Mouse (Mus musculus) MEL (cell line): ENCODE measurements around the gene Nfix. TPM values are rescaled to one million over a fixed set of nuclear protein-coding genes. Genes with fewer than 3 reads are reported as not detected.
"Not testable (repeated sequence)": the region's sequence is repeated elsewhere in the genome, so short reads cannot be mapped to it uniquely, and the experiment has no call there.

Experiments used
- DNase-seq: peaks from one replicate; pipeline ENCODE4 v3.0.0; 2011; ENCODE audit warnings: low read depth, low spot score
- H3K27ac ChIP-seq: 2 replicates; pipeline ENCODE4 v1.5.1; 2012; ENCODE audit warnings: low read depth, mild to moderate bottlenecking, control low read depth, low read length, moderate library complexity; ENCODE audit not compliant: control insufficient read depth
- H3K27me3 ChIP-seq, 2 experiments: fragments of 150-350 bp in 1 of 2; sonication (generic) in 1 of 2; 2 replicates each; pipeline ENCODE4 v1.6.1; 2012; ENCODE audit warnings: low read length in 2 of 2, mild to moderate bottlenecking in 2 of 2, improper control_type of control experiment in 1 of 2, moderate library complexity in 1 of 2; ENCODE audit not compliant: insufficient read depth in 2 of 2, control insufficient read depth in 1 of 2
- H3K36me3 ChIP-seq, 2 experiments: 2 replicates each; pipeline ENCODE4 v1.6.1; 2012 to 2014; ENCODE audit warnings: low read length in 2 of 2, improper control_type of control experiment in 1 of 2, inconsistent platforms in 1 of 2, mild to moderate bottlenecking in 1 of 2; ENCODE audit not compliant: insufficient read depth in 2 of 2, control insufficient read depth in 1 of 2
- H3K4me1 ChIP-seq, 2 experiments: fragments of 150-350 bp in 1 of 2; sonication (generic) in 1 of 2; 2 replicates each; pipeline ENCODE4 v1.6.1; 2012; ENCODE audit warnings: low read length in 2 of 2, improper control_type of control experiment in 1 of 2, mild to moderate bottlenecking in 1 of 2; ENCODE audit not compliant: insufficient read depth in 2 of 2, control insufficient read depth in 1 of 2
- H3K4me3 ChIP-seq, 2 experiments: fragments of 150-350 bp in 1 of 2; sonication (generic) in 1 of 2; 2 replicates each; pipeline ENCODE4 v1.5.1; 2012; ENCODE audit warnings: low read depth in 2 of 2, low read length in 2 of 2, mild to moderate bottlenecking in 2 of 2, moderate library complexity in 2 of 2, control low read depth in 1 of 2, improper control_type of control experiment in 1 of 2; ENCODE audit not compliant: control insufficient read depth in 1 of 2, insufficient read depth in 1 of 2
- H3K79me2 ChIP-seq: 2 replicates; pipeline ENCODE4 v1.6.1; 2012; ENCODE audit warnings: mild to moderate bottlenecking, low read length, moderate library complexity; ENCODE audit not compliant: control insufficient read depth, poor library complexity, insufficient read depth
- H3K9ac ChIP-seq: 2 replicates; pipeline ENCODE4 v1.6.1; 2012; ENCODE audit warnings: low read depth, mild to moderate bottlenecking, control low read depth, low read length, moderate library complexity; ENCODE audit not compliant: control insufficient read depth, poor library complexity, severe bottlenecking
- H3K9me3 ChIP-seq: fragments of 150-350 bp; sonication (generic); replicated peaks from 2 replicates; pipeline ENCODE4 v1.6.1; 2012; ENCODE audit warnings: mild to moderate bottlenecking, low read length, improper control_type of control experiment, moderate library complexity; ENCODE audit not compliant: insufficient read depth
- CHD1 ChIP-seq: IDR thresholded peaks from 2 replicates; pipeline ENCODE4 v1.6.1; 2012; ENCODE audit warnings: low read depth, mild to moderate bottlenecking, inconsistent platforms, low read length, improper control_type of control experiment
- ELF1 ChIP-seq: IDR thresholded peaks from 2 replicates; pipeline ENCODE4 v1.6.1; 2014; ENCODE audit warnings: low read depth, mild to moderate bottlenecking, inconsistent platforms, low read length, improper control_type of control experiment, moderate library complexity
- ETS1 ChIP-seq: IDR thresholded peaks from 2 replicates; pipeline ENCODE4 v1.6.1; 2012; ENCODE audit warnings: low read depth, mild to moderate bottlenecking, inconsistent platforms, low read length, improper control_type of control experiment, moderate library complexity
- GABPA ChIP-seq: IDR thresholded peaks from 2 replicates; pipeline ENCODE4 v1.6.1; 2012; ENCODE audit warnings: low read depth, mild to moderate bottlenecking, inconsistent platforms, low read length, improper control_type of control experiment, moderate library complexity
- HCFC1 ChIP-seq: IDR thresholded peaks from 2 replicates; pipeline ENCODE4 v1.6.1; 2012; ENCODE audit warnings: low read depth, mild to moderate bottlenecking, inconsistent platforms, low read length, improper control_type of control experiment, moderate library complexity
- KAT2A ChIP-seq: conservative IDR thresholded peaks from 2 replicates; pipeline ENCODE4 v1.6.1; 2012; ENCODE audit warnings: low read depth, low read length, improper control_type of control experiment, inconsistent platforms
- MAFK ChIP-seq: IDR thresholded peaks from 2 replicates; pipeline ENCODE4 v1.6.1; 2011; ENCODE audit warnings: low read depth, mild to moderate bottlenecking, low read length, improper control_type of control experiment, borderline replicate concordance
- MXI1 ChIP-seq: IDR thresholded peaks from 2 replicates; pipeline ENCODE4 v1.6.1; 2011; ENCODE audit warnings: mild to moderate bottlenecking, low read depth, low read length, improper control_type of control experiment
- MYB ChIP-seq: IDR thresholded peaks from 2 replicates; pipeline ENCODE4 v1.6.1; 2011; ENCODE audit warnings: mild to moderate bottlenecking, low read depth, low read length, improper control_type of control experiment
- MYC ChIP-seq: IDR thresholded peaks from 2 replicates; pipeline ENCODE4 v1.6.1; 2011; ENCODE audit warnings: low read depth, mild to moderate bottlenecking, low read length, improper control_type of control experiment, moderate library complexity
- NELFE ChIP-seq: IDR thresholded peaks from 2 replicates; pipeline ENCODE4 v1.6.1; 2011; ENCODE audit warnings: low read depth, low read length, improper control_type of control experiment
- POLR2AphosphoS5 ChIP-seq: IDR thresholded peaks from 2 replicates; pipeline ENCODE4 v1.6.1; 2012; ENCODE audit warnings: low read depth, borderline replicate concordance, mild to moderate bottlenecking, inconsistent platforms, low read length, moderate library complexity, mixed read lengths
- SMC3 ChIP-seq: IDR thresholded peaks from 2 replicates; pipeline ENCODE4 v1.6.1; 2011; ENCODE audit warnings: low read depth, low read length, improper control_type of control experiment
- TAL1 ChIP-seq: IDR thresholded peaks from 2 replicates; pipeline ENCODE4 v1.6.1; 2012; ENCODE audit warnings: mild to moderate bottlenecking, inconsistent platforms, low read length, moderate library complexity, mixed read lengths
- UBTF ChIP-seq: IDR thresholded peaks from 2 replicates; pipeline ENCODE4 v1.6.1; 2012; ENCODE audit warnings: low read depth, mild to moderate bottlenecking, inconsistent platforms, low read length, improper control_type of control experiment, moderate library complexity, borderline replicate concordance; ENCODE audit not compliant: insufficient read depth
- ZKSCAN1 ChIP-seq: IDR thresholded peaks from 2 replicates; pipeline ENCODE4 v1.6.1; 2012; ENCODE audit warnings: low read depth, mild to moderate bottlenecking, inconsistent platforms, low read length, improper control_type of control experiment, moderate library complexity
- ZMIZ1 ChIP-seq: IDR thresholded peaks from 2 replicates; pipeline ENCODE4 v1.6.1; 2012; ENCODE audit warnings: low read depth, mild to moderate bottlenecking, inconsistent platforms, low read length, improper control_type of control experiment, moderate library complexity
- polyA plus RNA-seq, 2 experiments: library from polyadenylated mRNA; stranded (reverse) in 1 of 2; unstranded in 1 of 2; fragments of >175 nt in 1 of 2; fragments of >200 nt in 1 of 2; gene quantifications; 2 replicates each; pipeline versions ENCODE4 v1.2.1 to v1.2.4; 2012; ENCODE audit warnings: low replicate concordance in 2 of 2, low read depth in 1 of 2; ENCODE audit not compliant: insufficient read length in 2 of 2, insufficient read depth in 1 of 2, missing spikeins in 1 of 2
- total RNA-seq: library from RNA; depleted of rRNA; stranded (reverse); fragments of 300-350 nt; gene quantifications from 2 replicates; pipeline ENCODE4 v1.2.3, GENCODE M21; 2012

The Nfix gene
- total and polyA plus RNA-seq, 3 experiments = 14.4 to 29.1 TPM; not detected in 1

- H3K4me1 ChIP-seq = no peaks in the 10 kb centered on the region
- peaks cover 0 to 17% of the 10 kb centered on the region in 2 experiments; a peak in 3 of 4 replicates for H3K36me3 ChIP-seq
- no peak overlapping the region for H3K4me3 ChIP-seq
- no peaks in the 10 kb centered on the region for H3K9me3 ChIP-seq
- no peak for TF ChIP-seq CHD1
- TF ChIP-seq ZMIZ1 = no peak
- no peak for TF ChIP-seq MYB
- no peak for TF ChIP-seq UBTF
- no peak for TF ChIP-seq TAL1
- no peak for TF ChIP-seq MAFK
- no peak for TF ChIP-seq ELF1
- no peak for TF ChIP-seq ETS1
- TF ChIP-seq KAT2A = no peak
- no peak for TF ChIP-seq SMC3
- TF ChIP-seq NELFE = no peak
- TF ChIP-seq ZKSCAN1 = no peak
- TF ChIP-seq MYC = no peak
- TF ChIP-seq MXI1 = no peak
- no peak for TF ChIP-seq GABPA
- TF ChIP-seq POLR2AphosphoS5 = no peak
- no peak for TF ChIP-seq HCFC1
- no peak overlapping the region for H3K9ac ChIP-seq
- peaks cover 21% of the 10 kb centered on the region for H3K79me2 ChIP-seq
- no peak for DNase-seq
- H3K27ac ChIP-seq = no peak overlapping the region
- no peaks in the 10 kb centered on the region for H3K27me3 ChIP-seq
These were observed 122.8 kb downstream of the Nfix start for GRCm38 (mm10) chr8:84677305-84677704.

- Histone ChIP-seq H3K79me2 (peaks cover 13% of the 10 kb centered on the region), H3K36me3 (peaks cover 4 to 10% of the 10 kb centered on the region in 2 experiments), H3K4me1 (peaks cover 0 to 12% of the 10 kb centered on the region in 2 experiments; a peak in 1 of 4 replicates)
- not testable (repeated sequence) for H3K9ac ChIP-seq, H3K9me3 ChIP-seq, DNase-seq, H3K27me3 ChIP-seq, H3K27ac ChIP-seq, H3K4me3 ChIP-seq
These were observed 129.7 kb downstream of the Nfix start for GRCm38 (mm10) chr8:84670295-84671006.
